Mouse (Mus musculus): ENCODE results near the gene Stum.
"Not testable (repeated sequence)": the region's sequence is repeated elsewhere in the genome, so short reads cannot be mapped to it uniquely, and the experiment has no call there.

Stum gene

GRCm38 (mm10) chr1:180483399-180484291, at the start of gene Stum:
Stum (minus strand) TSS chr1:180483504.
- peak; percentile 76 for DNase-seq

GRCm38 (mm10) chr1:180532671-180533070, 49.4 kb upstream of the Stum start:
- no peak for DNase-seq

GRCm38 (mm10) chr1:180530457-180531263, 47.4 kb upstream of the Stum start:
- DNase-seq, result no peak

GRCm38 (mm10) chr1:180529847-180530246, 46.5 kb upstream of the Stum start:
- no peak for DNase-seq

GRCm38 (mm10) chr1:180525301-180525700, 42.0 kb upstream of the Stum start:
- DNase-seq, result no peak

GRCm38 (mm10) chr1:180523320-180523719, 40.0 kb upstream of the Stum start:
- DNase-seq, result no peak

GRCm38 (mm10) chr1:180520190-180520589, 36.9 kb upstream of the Stum start:
- DNase-seq, result peak; percentile 60

GRCm38 (mm10) chr1:180519520-180519919, 36.2 kb upstream of the Stum start:
- no peak for DNase-seq

GRCm38 (mm10) chr1:180518899-180519298, 35.6 kb upstream of the Stum start:
- not testable (repeated sequence) for DNase-seq

- no peak for DNase-seq
These were observed 35.1 kb upstream of the Stum start for GRCm38 (mm10) chr1:180518412-180518811.

GRCm38 (mm10) chr1:180517390-180518054, 34.2 kb upstream of the Stum start:
- no peak for DNase-seq

- no peak for DNase-seq
These were observed 30.8 kb upstream of the Stum start for GRCm38 (mm10) chr1:180514077-180514476.

- no peak for DNase-seq
These were observed 27.6 kb upstream of the Stum start for GRCm38 (mm10) chr1:180510879-180511278.

GRCm38 (mm10) chr1:180510442-180510841, 27.1 kb upstream of the Stum start:
- peak; percentile 49 for DNase-seq

GRCm38 (mm10) chr1:180508662-180509061, 25.4 kb upstream of the Stum start:
- no peak for DNase-seq

- peak; percentile 48 for DNase-seq
These were observed 24.0 kb upstream of the Stum start for GRCm38 (mm10) chr1:180507291-180507791.

- no peak for DNase-seq
These were observed 23.0 kb upstream of the Stum start for GRCm38 (mm10) chr1:180506341-180506740.

GRCm38 (mm10) chr1:180504899-180505298, 21.6 kb upstream of the Stum start:
- DNase-seq, result no peak

GRCm38 (mm10) chr1:180503484-180503883, 20.2 kb upstream of the Stum start:
- DNase-seq, result no peak

GRCm38 (mm10) chr1:180502566-180502965, 19.3 kb upstream of the Stum start:
- no peak for DNase-seq

- DNase-seq, result no peak
These were observed 17.3 kb upstream of the Stum start for GRCm38 (mm10) chr1:180500641-180501040.

GRCm38 (mm10) chr1:180500218-180500617, 16.9 kb upstream of the Stum start:
- DNase-seq, result no peak

GRCm38 (mm10) chr1:180499766-180500165, 16.5 kb upstream of the Stum start:
- no peak for DNase-seq

All from right cerebral cortex, postnatal 14 days (tissue).